Mouse (Mus musculus) CD4-positive naive resting alpha-beta T cell, adult 76 days (primary cell): ENCODE results near the gene Gm8122. TPM values are rescaled to one million over a fixed set of nuclear protein-coding genes. Genes with fewer than 3 reads are reported as not detected.

Experiments
- total RNA-seq: library from RNA; stranded (reverse); gene quantifications from one replicate; pipeline ENCODE4 v1.2.4, GENCODE M21; 2023

Gm8122 gene
- total RNA-seq = not detected

GRCm38 (mm10) chr14:43235204-43235603, at the start of gene Gm8122:
TSS of gene Gm8122 (minus strand) at chr14:43235304.

GRCm38 (mm10) chr14:43274986-43275511, 39.9 kb upstream of the Gm8122 start, which contains the start of gene Gm9732:
TSS of gene Gm9732 (plus strand) at chr14:43275036.

DNA sequence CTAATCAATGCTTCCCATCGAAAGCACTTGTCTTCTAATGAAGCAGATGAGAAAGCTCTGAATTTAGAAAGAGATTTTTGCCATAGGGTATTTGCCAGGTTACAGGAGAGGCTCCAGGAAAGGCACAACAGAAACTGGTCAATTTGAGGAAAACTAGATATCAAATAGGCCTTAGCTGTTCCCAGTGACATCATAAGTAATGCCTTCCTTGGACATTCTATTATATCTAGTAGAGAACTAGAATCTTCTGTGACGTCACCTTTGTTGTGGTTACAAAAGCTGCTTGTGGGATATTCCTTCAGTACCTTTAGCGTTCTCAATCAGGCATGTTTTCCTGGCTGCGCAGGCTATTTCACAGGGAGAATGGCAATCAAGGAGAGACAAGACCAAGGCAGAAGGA, 23.2 kb upstream of the Gm8122 start, which contains the start of gene Gm8126:
TSS of gene Gm8126 (plus strand) at position 301 of the 400 bp plus-strand sequence.

Other genes starting within 250 kb of the Gm8122 start
- not detected for gene Gm8082, start 241.7 kb downstream of the Gm8122 start, total RNA-seq
- not detected for gene Gm10376, start 219.7 kb downstream of the Gm8122 start, total RNA-seq
- not detected for gene Gm8094, start 158.7 kb downstream of the Gm8122 start, total RNA-seq
- gene Gm8104, start 134.7 kb downstream of the Gm8122 start, total RNA-seq = not detected
- gene Gm7233, start 55.4 kb downstream of the Gm8122 start, total RNA-seq = not detected
- not detected for gene Gm8126, start 23.3 kb upstream of the Gm8122 start, total RNA-seq
- not detected for gene Gm9732, start 39.7 kb upstream of the Gm8122 start, total RNA-seq
- gene Gm8127, start 58.5 kb upstream of the Gm8122 start, total RNA-seq = not detected
- not detected for gene 1700001F09Rik, start 112.5 kb upstream of the Gm8122 start, total RNA-seq
- not detected for gene Gm8138, start 181.0 kb upstream of the Gm8122 start, total RNA-seq